In genomic region chr3:131789177-131789576, GRCm38 (mm10) we compare ENCODE assay signal across 10 mouse cellular contexts.
"Had no signal": no experiment of that assay in that cellular context is flagged by ENCODE, and none has a peak within 500 bp of the region (broad histone marks: within the 10 kb centered on the region; RNA-seq: fewer than 3 reads in every experiment).

No protein-coding gene starts in this region.

- DNase-seq: kidney, postnatal 14 days; layer of hippocampus, postnatal 36 days; lung, adult 18-20 months; lung, postnatal 36 days; right cerebral cortex, postnatal 4 days; spleen, adult 18-20 months; thymus, adult 18-20 months; thymus, postnatal 14 days had no signal

- ATAC-seq: lung, postnatal 0 days; midbrain, embryonic 13.5 days had no signal
